Mouse (Mus musculus): ENCODE data around the gene Slc2a10.
A peak's percentile ranks its signal among the peaks of the same experiment; 100 is the strongest.
"Not testable (repeated sequence)": the region's sequence is repeated elsewhere in the genome, so short reads cannot be mapped to it uniquely, and the experiment has no call there.

Gene Slc2a10

GRCm38 (mm10) chr2:165509686-165510085, 6.1 kb downstream of the Slc2a10 start:
- DNase-seq (ENCODE audit: low spot score), result no peak

- no peak for DNase-seq (ENCODE audit: low spot score)
These were observed 6.9 kb downstream of the Slc2a10 start for GRCm38 (mm10) chr2:165510466-165510865.

- DNase-seq (ENCODE audit: low spot score), result not testable (repeated sequence)
These were observed 7.4 kb downstream of the Slc2a10 start for GRCm38 (mm10) chr2:165510914-165511458.

- DNase-seq (ENCODE audit: low spot score), result not testable (repeated sequence)
These were observed 7.9 kb downstream of the Slc2a10 start for GRCm38 (mm10) chr2:165511530-165511929.

- DNase-seq (ENCODE audit: low spot score), result no peak
These were observed 8.8 kb downstream of the Slc2a10 start for GRCm38 (mm10) chr2:165512426-165512825.

- DNase-seq (ENCODE audit: low spot score), result peak; percentile 78
These were observed 9.4 kb downstream of the Slc2a10 start for GRCm38 (mm10) chr2:165512870-165513600.

- no peak for DNase-seq (ENCODE audit: low spot score)
These were observed 11.7 kb downstream of the Slc2a10 start for GRCm38 (mm10) chr2:165515178-165515728.

- DNase-seq (ENCODE audit: low spot score), result no peak
These were observed 22.0 kb downstream of the Slc2a10 start for GRCm38 (mm10) chr2:165525609-165526008.

GRCm38 (mm10) chr2:165529106-165529505, 25.5 kb downstream of the Slc2a10 start:
- peak; percentile 86 for DNase-seq (ENCODE audit: low spot score)

GRCm38 (mm10) chr2:165533789-165534188, 30.2 kb downstream of the Slc2a10 start:
- DNase-seq (ENCODE audit: low spot score), result no peak

- DNase-seq (ENCODE audit: low spot score), result no peak
These were observed 37.4 kb downstream of the Slc2a10 start for GRCm38 (mm10) chr2:165540975-165541374.

GRCm38 (mm10) chr2:165542939-165543669, 39.5 kb downstream of the Slc2a10 start:
- no peak for DNase-seq (ENCODE audit: low spot score)

GRCm38 (mm10) chr2:165543670-165544016, 40.1 kb downstream of the Slc2a10 start:
- no peak for DNase-seq (ENCODE audit: low spot score)

- DNase-seq (ENCODE audit: low spot score), result no peak
These were observed 42.1 kb downstream of the Slc2a10 start for GRCm38 (mm10) chr2:165545687-165546086.

GRCm38 (mm10) chr2:165546341-165546740, 42.8 kb downstream of the Slc2a10 start:
- no peak for DNase-seq (ENCODE audit: low spot score)

GRCm38 (mm10) chr2:165547410-165547809, 43.8 kb downstream of the Slc2a10 start:
- peak; percentile 73 for DNase-seq (ENCODE audit: low spot score)

- DNase-seq (ENCODE audit: low spot score), result no peak
These were observed 45.0 kb downstream of the Slc2a10 start for GRCm38 (mm10) chr2:165548627-165549026.

- not testable (repeated sequence) for DNase-seq (ENCODE audit: low spot score)
These were observed 46.8 kb downstream of the Slc2a10 start for GRCm38 (mm10) chr2:165550410-165550809.

GRCm38 (mm10) chr2:165554066-165554465, 50.5 kb downstream of the Slc2a10 start:
- no peak for DNase-seq (ENCODE audit: low spot score)

GRCm38 (mm10) chr2:165557278-165557677, 53.7 kb downstream of the Slc2a10 start:
- no peak for DNase-seq (ENCODE audit: low spot score)

- no peak for DNase-seq (ENCODE audit: low spot score)
These were observed 55.3 kb downstream of the Slc2a10 start for GRCm38 (mm10) chr2:165558916-165559315.

GRCm38 (mm10) chr2:165559506-165560235, 56.1 kb downstream of the Slc2a10 start:
- no peak for DNase-seq (ENCODE audit: low spot score)

Data from testis, postnatal 10 days (tissue).